In genomic region chr14:15061496-15061895, GRCm38 (mm10) we compare ENCODE assay signal across 17 mouse cellular contexts.
DNase-seq lines count a peak whose midpoint lies in the region.
"Had no signal": no experiment of that assay in that cellular context is flagged by ENCODE, and none has a peak within 500 bp of the region (broad histone marks: within the 10 kb centered on the region; RNA-seq: fewer than 3 reads in every experiment).

No protein-coding gene starts in this region.

- H3K36me3 ChIP-seq in midbrain, embryonic 10.5 days: no peaks in the 10 kb centered on the region
- H3K36me3 ChIP-seq: embryonic facial prominence, embryonic 10.5 days; heart, embryonic 12.5 days; hindbrain, embryonic 10.5 days had no signal

- H3K4me1 ChIP-seq in midbrain, embryonic 10.5 days: no peaks in the 10 kb centered on the region

- 80% methylated on average over 2 of the region's 2 CpGs for WGBS in midbrain, embryonic 10.5 days

- no peak overlapping the region for H3K4me3 ChIP-seq in midbrain, embryonic 10.5 days
- H3K4me3 ChIP-seq: embryonic facial prominence, embryonic 10.5 days; forebrain, embryonic 13.5 days; gastrocnemius, adult 2 months; heart, embryonic 12.5 days; hindbrain, embryonic 10.5 days had no signal

- H3K27ac ChIP-seq in midbrain, embryonic 10.5 days (replicated peaks): no peak overlapping the region
- H3K27ac ChIP-seq: embryonic facial prominence, embryonic 10.5 days; forebrain, embryonic 13.5 days; gastrocnemius, adult 2 months; hindbrain, embryonic 10.5 days; hindbrain, embryonic 14.5 days had no signal

- intact Hi-C loops in left cerebral cortex, postnatal 4 days (cut with DNase I): no loop called here

- DNase-seq in left cerebral cortex, adult 9 months (ENCODE audit: low spot score in 2 of 2): peak; percentile 15 to 23
- DNase-seq in left cerebral cortex, postnatal 4 days: no peak
- DNase-seq in right cerebral cortex, adult 2 months (ENCODE audit: low spot score in 2 of 2): peak; percentile 21 to 35
- DNase-seq in right cerebral cortex, postnatal 25 days: no peak
- peak; percentile 9 to 21 for DNase-seq in right cerebral cortex, postnatal 36 days (ENCODE audit: low spot score in 2 of 2)
- DNase-seq in midbrain, embryonic 10.5 days (ENCODE audit: low spot score): no peak
- DNase-seq: adrenal gland, adult 2 months; adrenal gland, postnatal 25 days; cerebellum, adult 2 months; cerebellum, postnatal 10 days; gastrocnemius, adult 2 months; gastrocnemius, postnatal 25 days had no signal

- H3K9me3 ChIP-seq in midbrain, embryonic 10.5 days (replicated peaks): no peaks in the 10 kb centered on the region
- H3K9me3 ChIP-seq: embryonic facial prominence, embryonic 10.5 days; forebrain, embryonic 13.5 days; heart, embryonic 12.5 days; hindbrain, embryonic 10.5 days had no signal

- no peaks in the 10 kb centered on the region for H3K27me3 ChIP-seq in midbrain, embryonic 10.5 days (ENCODE audit: low read depth, poor library complexity, severe bottlenecking)
- H3K27me3 ChIP-seq: forebrain, embryonic 13.5 days; heart, embryonic 12.5 days had no signal

Comparison
In these comparisons a context has a peak if more than half of its experiments do, and no peak if none do; other contexts are left out.
1. DNase-seq: peak in left cerebral cortex, adult 9 months (2 of 2), right cerebral cortex, adult 2 months (2 of 2) and right cerebral cortex, postnatal 36 days (2 of 2); none in left cerebral cortex, postnatal 4 days (single experiment), right cerebral cortex, postnatal 25 days (single experiment) and midbrain, embryonic 10.5 days (single experiment).